Mouse (Mus musculus) effector memory CD4-positive, alpha-beta T cell, adult 5 months (primary cell): ENCODE results near the gene Olfr1024. TPM values are rescaled to one million over a fixed set of nuclear protein-coding genes. Genes with fewer than 3 reads are reported as not detected.

Experiments used
- polyA plus RNA-seq: library from polyadenylated mRNA; unstranded; fragments of 100-300 nt; shearing (Covaris generic); gene quantifications from one replicate; pipeline ENCODE4 v1.2.1, GENCODE M21; 2017

Gene Olfr1024
- polyA plus RNA-seq: not detected

DNA sequence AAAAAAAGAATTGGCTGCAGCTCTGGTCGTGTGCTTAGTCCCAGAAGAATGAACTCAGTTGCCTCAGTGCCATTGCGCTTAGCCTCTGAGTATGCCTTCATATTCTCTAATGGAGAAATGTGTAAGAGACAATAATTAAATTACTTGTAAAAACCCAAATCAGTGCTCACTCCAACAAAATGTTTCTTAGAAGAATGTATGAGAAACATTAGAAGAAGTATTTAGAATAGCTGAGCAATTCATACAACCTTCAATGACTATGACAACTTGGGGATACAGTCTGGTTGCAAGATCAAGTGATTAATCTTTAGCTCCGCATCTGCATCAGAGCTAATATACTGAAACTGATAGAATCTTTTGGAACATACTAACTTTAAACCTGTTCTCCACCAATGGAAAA lies at the start of gene Olfr1024:
Gene Olfr1024, minus strand, starts transcription at position 101 of the 400 bp plus-strand sequence.

DNA sequence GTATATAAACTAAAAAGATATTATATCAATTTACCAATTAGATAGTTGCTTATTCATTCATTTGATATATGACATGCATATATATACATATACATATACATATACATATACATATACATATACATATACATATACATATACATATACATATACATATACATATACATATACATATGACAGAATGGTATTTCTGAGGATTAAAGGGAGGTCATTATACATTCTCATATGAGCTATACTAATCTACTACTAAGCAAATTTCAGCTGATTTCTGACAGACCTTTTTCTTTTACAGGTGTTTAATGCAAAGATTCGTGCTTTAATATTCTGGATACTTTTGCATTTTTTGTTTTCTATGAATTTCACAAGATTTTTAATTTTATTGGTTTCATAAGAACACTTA lies 45.3 kb upstream of the Olfr1024 start, which contains the start of gene Olfr1028:
Gene Olfr1028, plus strand, starts transcription at position 301 of the 400 bp plus-strand sequence.

DNA sequence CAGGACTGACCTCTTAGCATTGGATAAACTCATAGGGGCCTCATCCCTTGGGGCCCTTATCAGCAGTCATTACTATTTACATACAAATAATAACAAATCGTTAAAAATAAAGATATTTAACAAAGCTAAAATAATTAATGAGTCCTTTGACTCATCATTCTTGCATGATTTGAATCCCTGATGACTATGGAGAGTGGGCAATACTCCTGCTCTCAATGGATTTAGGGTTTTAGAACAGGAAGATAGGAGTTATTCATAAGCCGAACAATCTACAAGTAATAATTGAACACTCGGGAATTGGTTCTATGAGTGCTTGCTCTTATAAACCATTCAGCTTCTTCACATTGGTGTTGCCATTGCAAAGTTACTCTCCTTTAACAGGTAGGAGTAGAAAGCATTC lies 16.4 kb upstream of the Olfr1024 start, which contains the start of gene Olfr1026:
Gene Olfr1026, plus strand, starts transcription at position 301 of the 400 bp plus-strand sequence.

DNA sequence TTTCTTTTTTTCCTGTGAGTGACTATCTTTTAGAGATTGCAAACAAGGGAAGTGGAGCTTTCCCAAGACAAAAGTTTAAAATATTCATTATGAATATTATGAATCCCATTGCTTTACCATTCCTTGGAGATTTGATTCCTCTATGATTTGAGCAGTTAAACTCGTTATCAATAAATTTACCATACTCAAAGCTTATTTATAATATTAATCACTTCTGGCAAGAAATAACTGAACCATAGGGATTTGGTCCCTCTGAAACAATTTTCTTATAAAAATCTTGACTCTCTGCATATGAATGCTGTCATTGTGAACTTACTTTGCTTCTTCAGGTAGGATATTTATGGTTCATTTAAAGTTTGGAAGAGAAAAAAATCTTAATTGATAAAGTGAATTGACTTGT lies 10.0 kb upstream of the Olfr1024 start, which contains the start of gene Olfr1025-ps1:
Gene Olfr1025-ps1, plus strand, starts transcription at position 301 of the 400 bp plus-strand sequence.

DNA sequence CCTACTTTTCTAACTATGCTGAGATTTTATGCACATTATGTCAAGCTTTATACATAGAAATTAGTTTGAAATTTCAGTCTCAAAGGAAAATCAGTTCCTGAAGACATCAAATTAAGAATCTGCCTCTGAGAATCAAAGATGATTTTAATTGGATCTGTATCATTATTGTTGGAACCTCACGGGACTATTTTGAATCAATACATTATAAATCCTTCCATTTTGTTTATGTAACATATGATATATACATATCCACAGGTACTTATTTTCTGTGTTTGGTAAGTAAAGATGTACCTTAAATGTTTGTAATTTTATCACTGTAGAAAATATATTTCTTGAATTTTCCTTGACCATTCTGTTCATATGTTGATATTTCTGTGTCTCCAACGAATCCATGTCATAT lies 19.5 kb downstream of the Olfr1024 start, which contains the start of gene Olfr1023:
Gene Olfr1023, plus strand, starts transcription at position 301 of the 400 bp plus-strand sequence.

DNA sequence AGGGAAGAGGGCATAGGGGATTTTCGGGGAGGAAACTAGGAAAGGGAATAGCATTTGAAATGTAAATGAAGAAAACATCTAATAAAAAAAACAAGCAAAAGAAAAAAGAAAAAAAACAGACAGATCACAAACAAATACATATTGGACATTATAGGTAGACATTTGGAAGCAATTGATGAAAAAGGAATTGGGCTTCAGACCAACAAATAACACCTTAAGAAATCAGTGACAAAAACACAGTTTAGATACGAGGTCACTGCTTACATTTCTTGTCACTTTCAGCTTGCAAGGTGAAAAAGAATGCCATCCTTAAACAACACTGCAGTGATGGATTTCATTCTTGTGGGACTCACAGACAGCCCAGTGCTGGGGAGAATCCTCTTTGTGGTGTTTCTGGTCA lies 36.6 kb downstream of the Olfr1024 start, which contains the start of gene Olfr1022:
Gene Olfr1022, plus strand, starts transcription at position 301 of the 400 bp plus-strand sequence.

Other genes with a start within 250 kb of the Olfr1024 start
- gene Olfr154, start 240.6 kb downstream of the Olfr1024 start, polyA plus RNA-seq: not detected
- not detected for gene Olfr1006, start 226.3 kb downstream of the Olfr1024 start, polyA plus RNA-seq
- gene Olfr1008, start 215.6 kb downstream of the Olfr1024 start, polyA plus RNA-seq: not detected
- not detected for gene Olfr1009, start 189.6 kb downstream of the Olfr1024 start, polyA plus RNA-seq
- gene Olfr1012, start 142.3 kb downstream of the Olfr1024 start, polyA plus RNA-seq: not detected
- gene Olfr1013, start 138.0 kb downstream of the Olfr1024 start, polyA plus RNA-seq: not detected
- gene Olfr1014, start 132.3 kb downstream of the Olfr1024 start, polyA plus RNA-seq: not detected
- not detected for gene Olfr1015, start 123.0 kb downstream of the Olfr1024 start, polyA plus RNA-seq
- not detected for gene Olfr1016, start 102.5 kb downstream of the Olfr1024 start, polyA plus RNA-seq
- not detected for gene Olfr1018, start 86.6 kb downstream of the Olfr1024 start, polyA plus RNA-seq
- not detected for gene Olfr1019, start 59.6 kb downstream of the Olfr1024 start, polyA plus RNA-seq
- 0.35 TPM for gene Olfr1020, start 58.0 kb downstream of the Olfr1024 start, polyA plus RNA-seq
- gene Olfr1022, start 36.5 kb downstream of the Olfr1024 start, polyA plus RNA-seq: not detected
- gene Olfr1023, start 19.4 kb downstream of the Olfr1024 start, polyA plus RNA-seq: not detected
- not detected for gene Olfr1025-ps1, start 10.1 kb upstream of the Olfr1024 start, polyA plus RNA-seq
- not detected for gene Olfr1026, start 16.5 kb upstream of the Olfr1024 start, polyA plus RNA-seq
- gene Olfr1028, start 45.4 kb upstream of the Olfr1024 start, polyA plus RNA-seq: not detected
- not detected for gene Olfr1029, start 68.8 kb upstream of the Olfr1024 start, polyA plus RNA-seq
- gene Olfr1030, start 74.2 kb upstream of the Olfr1024 start, polyA plus RNA-seq: 0.14 TPM
- gene Olfr1031, start 85.3 kb upstream of the Olfr1024 start, polyA plus RNA-seq: not detected
- gene Olfr1032, start 100.5 kb upstream of the Olfr1024 start, polyA plus RNA-seq: not detected
- gene Olfr1033, start 115.6 kb upstream of the Olfr1024 start, polyA plus RNA-seq: 11.3 TPM
- gene Olfr1034, start 140.8 kb upstream of the Olfr1024 start, polyA plus RNA-seq: not detected
- gene Olfr1036, start 168.9 kb upstream of the Olfr1024 start, polyA plus RNA-seq: not detected
- not detected for gene Olfr1037, start 182.3 kb upstream of the Olfr1024 start, polyA plus RNA-seq
- not detected for gene Olfr1039, start 230.9 kb upstream of the Olfr1024 start, polyA plus RNA-seq
- not detected for gene Olfr1040, start 241.7 kb upstream of the Olfr1024 start, polyA plus RNA-seq